Mouse (Mus musculus): Measurements from ENCODE around the gene Il12a. TPM values are rescaled to one million over a fixed set of nuclear protein-coding genes. Genes with fewer than 3 reads are reported as not detected.

The Il12a gene
- polyA plus RNA-seq, 1 experiment: 8.0 TPM

DNA sequence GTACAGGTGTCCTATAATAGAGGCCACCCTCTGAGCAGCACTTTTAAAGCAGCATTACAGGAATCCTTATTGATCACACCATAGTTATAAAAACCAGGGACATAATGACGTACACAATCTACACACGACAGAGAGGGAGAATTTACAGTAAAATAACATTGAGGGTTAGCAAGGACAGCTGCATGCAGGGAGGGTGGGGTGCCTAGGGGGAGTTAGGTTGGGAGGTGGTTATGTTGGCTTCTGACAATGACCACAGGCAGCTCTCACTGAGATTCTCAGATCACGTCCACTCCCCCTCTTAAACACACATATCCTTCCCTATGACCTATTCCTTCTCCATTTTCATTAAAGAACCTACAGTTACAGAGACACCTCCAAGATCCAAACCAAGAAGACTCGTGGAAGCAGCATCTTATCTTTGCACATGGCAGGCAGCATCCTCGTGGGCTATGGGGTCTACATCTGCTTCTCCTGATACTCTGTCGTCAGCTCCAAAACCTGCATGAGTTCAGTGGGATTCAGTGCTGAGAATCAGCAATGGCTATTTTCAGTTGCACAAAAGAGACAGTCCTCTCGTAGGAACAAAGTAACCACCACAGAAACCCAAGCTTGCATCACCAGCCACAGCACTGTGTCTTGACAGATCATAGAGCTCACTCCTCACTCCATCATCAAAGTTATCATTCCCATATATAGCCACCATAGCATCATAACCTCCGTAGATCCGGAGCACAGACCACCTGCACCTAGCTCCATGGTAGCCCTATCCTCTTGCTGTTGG, 11.4 kb upstream of the Il12a start:
- Histone ChIP-seq H3K4me3 (replicated peaks; ENCODE audit: extremely low read depth, low read depth, low read length) (no peak overlapping the region), H3K4me1 (ENCODE audit: control insufficient read depth, insufficient read depth, low read length) (peaks cover 3% of the 10 kb centered on the region; the same call in 1 of the 2 replicates)
- TF ChIP-seq CTCF (IDR thresholded peaks at IDR 0.05; ENCODE audit: insufficient read depth, low read length) (no peak), POLR2A (IDR thresholded peaks at IDR 0.05; ENCODE audit: borderline replicate concordance, extremely low read depth, low read depth, low read length) (no peak)
- 88% methylated on average over 9 of the region's 9 CpGs for WGBS
- DNase-seq: no peak

DNA sequence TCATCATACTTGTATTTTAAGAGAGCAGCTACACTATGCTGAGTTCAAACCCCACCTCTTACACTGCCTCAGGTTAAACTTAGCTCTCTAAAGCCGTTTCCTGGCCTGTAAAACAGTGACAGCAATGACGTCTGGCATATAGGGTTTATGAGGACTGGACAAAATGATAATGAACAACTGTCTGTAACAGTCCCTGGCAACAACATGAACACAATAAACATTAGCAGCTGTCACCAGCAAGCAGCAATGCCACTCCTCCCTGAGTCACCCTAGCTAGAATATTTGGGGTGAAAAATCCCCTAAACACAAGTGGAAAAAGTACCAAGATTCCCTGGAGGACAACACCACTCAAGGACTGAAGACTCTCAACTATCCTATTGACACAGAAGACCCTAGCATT, 6.9 kb upstream of the Il12a start:
- H3K4me1 ChIP-seq (ENCODE audit: control insufficient read depth, insufficient read depth, low read length): no peaks in the 10 kb centered on the region
- TF ChIP-seq CTCF (IDR thresholded peaks at IDR 0.05; ENCODE audit: insufficient read depth, low read length) (no peak), POLR2A (IDR thresholded peaks at IDR 0.05; ENCODE audit: borderline replicate concordance, extremely low read depth, low read depth, low read length) (no peak)
- H3K4me3 ChIP-seq (replicated peaks; ENCODE audit: extremely low read depth, low read depth, low read length): no peak overlapping the region
- WGBS: 36% methylated on average over 2 of the region's 2 CpGs
- no peak for DNase-seq

DNA sequence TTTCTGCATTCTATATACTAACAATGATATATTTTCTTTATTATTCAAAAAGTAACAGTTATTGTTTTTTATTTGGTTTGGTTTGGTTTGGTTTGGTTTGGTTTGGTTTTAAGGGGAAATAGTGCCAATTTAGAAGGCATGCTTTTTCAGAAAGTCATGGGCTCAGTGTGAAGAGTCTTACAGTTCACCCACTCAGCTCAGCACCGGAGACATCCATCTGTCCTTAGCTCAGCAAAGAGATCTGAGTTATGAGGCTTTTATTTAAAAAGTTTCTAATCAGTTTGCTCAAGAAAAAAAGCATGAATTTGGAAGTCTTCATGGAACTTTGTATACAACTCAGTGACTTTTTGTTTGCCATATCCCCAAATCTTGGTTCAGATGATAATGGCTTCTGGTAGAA, 6.2 kb upstream of the Il12a start:
- no peak for TF ChIP-seq CTCF (IDR thresholded peaks at IDR 0.05; ENCODE audit: insufficient read depth, low read length)
- TF ChIP-seq POLR2A (IDR thresholded peaks at IDR 0.05; ENCODE audit: borderline replicate concordance, extremely low read depth, low read depth, low read length): no peak
- WGBS: 77% methylated on average over 1 of the region's 1 CpGs
- H3K4me3 ChIP-seq (replicated peaks; ENCODE audit: extremely low read depth, low read depth, low read length): no peak overlapping the region
- DNase-seq: no peak
- H3K4me1 ChIP-seq (ENCODE audit: control insufficient read depth, insufficient read depth, low read length): no peaks in the 10 kb centered on the region

DNA sequence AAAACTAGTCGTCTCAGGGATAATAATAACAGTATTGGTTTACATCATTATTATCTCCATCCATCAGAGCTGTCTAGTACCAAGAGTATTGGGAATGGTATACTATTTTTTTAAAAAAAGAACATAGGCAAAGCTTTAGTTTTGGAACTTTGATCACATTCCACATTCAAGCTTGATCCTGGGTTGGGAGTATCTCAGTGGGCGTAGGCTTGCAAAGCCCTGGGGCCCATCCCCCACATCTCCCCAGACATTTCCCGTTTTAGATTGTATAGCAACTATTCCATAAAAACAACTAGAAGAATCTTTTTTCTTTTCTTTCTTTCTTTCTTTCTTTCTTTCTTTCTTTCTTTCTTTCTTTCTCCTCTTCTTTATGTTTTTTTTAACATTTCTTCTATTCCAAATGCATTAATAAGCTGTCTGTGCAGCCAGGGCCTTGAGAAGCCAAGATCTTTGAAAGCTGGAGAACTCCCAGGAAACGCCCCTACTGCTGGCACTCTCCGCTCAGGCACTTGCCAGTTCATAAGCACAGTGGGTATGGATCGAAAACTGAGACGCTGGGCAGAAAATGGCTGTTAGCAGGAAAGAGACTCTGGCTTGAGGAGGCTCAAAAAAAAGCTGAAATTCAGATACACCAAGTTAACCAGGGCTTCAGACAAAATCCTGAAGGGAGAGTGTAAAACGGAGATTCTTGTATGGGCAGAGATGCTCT, 3.4 kb upstream of the Il12a start:
- H3K4me1 ChIP-seq (ENCODE audit: control insufficient read depth, insufficient read depth, low read length): no peaks in the 10 kb centered on the region
- no peak for DNase-seq
- no peak overlapping the region for H3K4me3 ChIP-seq (replicated peaks; ENCODE audit: extremely low read depth, low read depth, low read length)
- 53% methylated on average over 8 of the region's 8 CpGs for WGBS
- TF ChIP-seq CTCF (IDR thresholded peaks at IDR 0.05; ENCODE audit: insufficient read depth, low read length) (no peak), POLR2A (IDR thresholded peaks at IDR 0.05; ENCODE audit: borderline replicate concordance, extremely low read depth, low read depth, low read length) (no peak)

DNA sequence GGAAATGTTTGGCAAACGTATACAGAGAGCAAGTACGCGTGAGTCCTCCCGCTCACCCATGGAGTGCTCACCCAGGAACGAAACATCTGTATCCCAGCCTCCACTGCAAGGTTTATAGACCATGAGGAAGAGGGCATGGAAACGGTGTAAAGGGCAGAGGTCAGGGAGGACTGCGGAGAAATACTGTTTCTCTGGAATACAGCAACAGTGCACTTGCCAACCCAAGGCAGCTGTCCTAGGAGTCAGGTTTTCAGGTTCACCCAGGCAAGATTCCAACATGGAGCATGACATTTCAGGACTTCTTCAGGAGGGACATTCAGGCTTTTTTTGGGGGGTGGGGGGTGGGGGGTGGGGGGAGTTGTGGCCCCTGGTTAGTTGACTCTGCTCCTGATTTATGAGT, 1.1 kb upstream of the Il12a start:
- H3K4me3 ChIP-seq (replicated peaks; ENCODE audit: extremely low read depth, low read depth, low read length): no peak overlapping the region

DNA sequence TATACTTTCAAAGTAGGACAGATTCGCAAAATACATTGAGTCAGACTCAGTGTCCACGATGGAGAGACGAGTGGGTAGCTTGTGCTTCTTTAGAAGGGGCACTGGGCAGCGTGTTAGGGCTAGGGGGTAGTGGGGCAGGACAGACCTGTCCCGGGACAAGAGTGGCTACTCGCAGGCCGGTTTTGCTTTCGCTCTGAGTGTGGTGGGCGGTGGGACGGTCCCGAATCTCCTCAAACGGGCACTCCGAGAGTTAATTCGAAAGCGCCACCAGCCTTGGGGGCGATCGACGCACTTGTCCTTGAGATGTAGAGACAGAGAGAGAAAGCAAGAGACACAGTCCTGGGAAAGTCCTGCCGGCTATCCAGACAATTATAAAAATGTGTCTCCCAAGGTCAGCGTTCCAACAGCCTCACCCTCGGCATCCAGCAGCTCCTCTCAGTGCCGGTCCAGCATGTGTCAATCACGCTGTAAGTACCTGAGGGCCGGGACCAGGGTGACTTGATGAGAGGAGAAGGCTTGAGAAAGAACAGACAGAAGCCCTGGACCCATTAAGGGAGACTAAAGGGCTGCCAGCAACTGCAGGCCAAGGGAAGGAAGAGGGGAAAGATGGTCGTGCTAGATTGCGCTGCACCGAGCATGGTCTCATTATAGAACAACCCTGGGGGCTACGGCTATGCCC, 795 bp downstream of the Il12a start:
- no peak for TF ChIP-seq CTCF (IDR thresholded peaks at IDR 0.05; ENCODE audit: insufficient read depth, low read length)
- no peak for TF ChIP-seq POLR2A (IDR thresholded peaks at IDR 0.05; ENCODE audit: borderline replicate concordance, extremely low read depth, low read depth, low read length)
- Histone ChIP-seq H3K4me1 (ENCODE audit: control insufficient read depth, insufficient read depth, low read length) (peaks cover 2% of the 10 kb centered on the region), H3K4me3 (replicated peaks; ENCODE audit: extremely low read depth, low read depth, low read length) (no peak overlapping the region)
- DNase-seq: no peak
- WGBS: 63% methylated on average over 28 of the region's 28 CpGs

More for the DNA sequence above, 1.1 kb upstream of the Il12a start:
- H3K4me1 ChIP-seq (ENCODE audit: control insufficient read depth, insufficient read depth, low read length): peaks cover 2% of the 10 kb centered on the region
- DNase-seq: no peak
- WGBS: 82% methylated on average over 7 of the region's 7 CpGs
- no peak for TF ChIP-seq CTCF (IDR thresholded peaks at IDR 0.05; ENCODE audit: insufficient read depth, low read length)
- no peak for TF ChIP-seq POLR2A (IDR thresholded peaks at IDR 0.05; ENCODE audit: borderline replicate concordance, extremely low read depth, low read depth, low read length)

DNA sequence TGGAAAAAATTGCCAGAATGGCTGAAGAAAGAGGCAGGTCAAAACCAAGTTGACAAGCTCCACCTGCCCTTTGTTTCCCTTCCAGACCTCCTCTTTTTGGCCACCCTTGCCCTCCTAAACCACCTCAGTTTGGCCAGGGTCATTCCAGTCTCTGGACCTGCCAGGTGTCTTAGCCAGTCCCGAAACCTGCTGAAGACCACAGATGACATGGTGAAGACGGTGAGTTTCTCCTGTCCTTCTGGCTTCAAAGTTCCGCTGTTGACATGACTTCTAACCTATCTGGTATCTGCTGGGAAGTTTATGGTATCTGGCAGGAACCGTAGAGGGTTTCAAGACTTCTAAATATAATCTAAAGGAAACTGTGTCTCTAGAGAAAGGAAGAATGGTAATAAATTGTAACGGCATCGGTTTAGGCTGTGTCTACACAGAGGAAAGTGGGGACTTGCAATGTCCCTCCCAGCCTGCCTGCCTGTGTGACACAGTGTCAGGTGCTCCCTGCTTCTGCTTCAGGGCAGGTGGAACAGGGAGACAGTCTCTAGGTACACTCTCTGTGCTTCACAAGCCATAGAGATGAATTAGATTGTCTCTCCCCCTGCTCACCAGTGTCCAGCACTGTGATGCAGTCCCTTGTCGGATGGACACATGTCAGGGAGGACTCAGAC, 1.6 kb downstream of the Il12a start:
- TF ChIP-seq CTCF (IDR thresholded peaks at IDR 0.05; ENCODE audit: insufficient read depth, low read length) (no peak), POLR2A (IDR thresholded peaks at IDR 0.05; ENCODE audit: borderline replicate concordance, extremely low read depth, low read depth, low read length) (no peak)
- WGBS: 43% methylated on average over 7 of the region's 7 CpGs
- Histone ChIP-seq H3K4me1 (ENCODE audit: control insufficient read depth, insufficient read depth, low read length) (peaks cover 2% of the 10 kb centered on the region), H3K4me3 (replicated peaks; ENCODE audit: extremely low read depth, low read depth, low read length) (no peak overlapping the region)
- no peak for DNase-seq

DNA sequence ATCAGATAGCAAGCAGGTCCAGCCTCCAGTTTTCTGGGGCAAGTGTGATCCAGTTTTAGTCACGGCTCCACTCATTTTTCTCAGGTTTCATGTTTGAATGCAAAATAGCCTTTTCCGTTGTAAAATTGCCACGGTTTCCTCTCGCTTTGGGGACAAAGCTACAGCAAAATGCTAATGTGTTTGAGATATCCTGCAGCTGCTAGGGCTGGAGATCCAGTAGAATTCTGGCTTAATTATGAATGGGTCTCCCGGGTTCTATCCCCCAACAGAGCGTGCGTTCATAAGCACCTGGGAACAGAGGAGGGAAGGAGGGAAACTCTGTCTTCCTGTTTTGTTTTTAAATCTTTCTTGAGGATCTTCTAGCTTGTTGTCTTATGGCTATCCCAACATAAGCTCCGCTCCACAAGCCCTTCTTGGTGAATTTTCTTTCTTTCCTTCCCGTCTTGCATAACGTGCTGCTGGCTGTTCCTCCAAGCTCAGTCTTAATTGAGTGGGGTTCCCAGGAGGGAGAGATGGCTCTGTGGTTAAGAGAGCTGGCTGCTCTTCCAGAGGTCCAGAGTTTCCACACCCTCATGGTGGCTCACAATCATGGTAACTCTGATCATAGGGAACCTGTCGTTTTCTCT, 2.3 kb downstream of the Il12a start:
- TF ChIP-seq POLR2A (IDR thresholded peaks at IDR 0.05; ENCODE audit: borderline replicate concordance, extremely low read depth, low read depth, low read length) (no peak), CTCF (IDR thresholded peaks at IDR 0.05; ENCODE audit: insufficient read depth, low read length) (no peak)
- Histone ChIP-seq H3K4me3 (replicated peaks; ENCODE audit: extremely low read depth, low read depth, low read length) (no peak overlapping the region), H3K4me1 (ENCODE audit: control insufficient read depth, insufficient read depth, low read length) (peaks cover 2% of the 10 kb centered on the region)
- 39% methylated on average over 11 of the region's 11 CpGs for WGBS
- DNase-seq: no peak

Measured in lung, adult 2 months (tissue).